Mouse (Mus musculus): ENCODE results near the gene Sec24a. TPM values are rescaled to one million over a fixed set of nuclear protein-coding genes. Genes with fewer than 3 reads are reported as not detected.
"Not testable (repeated sequence)": the region's sequence is repeated elsewhere in the genome, so short reads cannot be mapped to it uniquely, and the experiment has no call there.

Gene Sec24a
- polyA plus RNA-seq, 1 experiment from 2014 or later, result 16.9 TPM

- no peaks in the 10 kb centered on the region for H3K36me3 ChIP-seq (ENCODE audit: control insufficient read depth, insufficient read depth, low read length)
- no peaks in the 10 kb centered on the region for H3K9me3 ChIP-seq (ENCODE audit: control insufficient read depth, low read length)
- no peaks in the 10 kb centered on the region for H3K27me3 ChIP-seq (ENCODE audit: control insufficient read depth, insufficient read depth, low read length)
- no peak overlapping the region for H3K27ac ChIP-seq (replicated peaks; ENCODE audit: low read depth, low read length)
- DNase-seq (no peak), ATAC-seq (ENCODE audit: low FRiP score, low TSS enrichment) (no peak)
- H3K4me2 ChIP-seq (ENCODE audit: low read length), result peak overlapping the region; percentile 63
- H3K4me3 ChIP-seq (replicated peaks; ENCODE audit: low read depth, low read length), result peak overlapping the region; percentile 74; the same call in 1 of the 2 replicates
- peaks cover 16% of the 10 kb centered on the region for H3K4me1 ChIP-seq (ENCODE audit: control insufficient read depth, insufficient read depth, low read length)
- no peak overlapping the region for H3K9ac ChIP-seq (replicated peaks; ENCODE audit: low read length)
- 90% methylated on average over 4 of the region's 4 CpGs for WGBS
Observed at GRCm38 (mm10) chr11:51764816-51765215, 1.4 kb upstream of the Sec24a start.

- Histone ChIP-seq H3K4me2 (ENCODE audit: low read length) (peak overlapping the region; percentile 63), H3K36me3 (ENCODE audit: control insufficient read depth, insufficient read depth, low read length) (no peaks in the 10 kb centered on the region), H3K9me3 (ENCODE audit: control insufficient read depth, low read length) (no peaks in the 10 kb centered on the region), H3K27me3 (ENCODE audit: control insufficient read depth, insufficient read depth, low read length) (no peaks in the 10 kb centered on the region), H3K4me1 (ENCODE audit: control insufficient read depth, insufficient read depth, low read length) (peaks cover 16% of the 10 kb centered on the region), H3K27ac (replicated peaks; ENCODE audit: low read depth, low read length) (no peak overlapping the region), H3K4me3 (replicated peaks; ENCODE audit: low read depth, low read length) (peak overlapping the region; percentile 74), H3K9ac (replicated peaks; ENCODE audit: low read length) (peak overlapping the region; percentile 81)
- 7% methylated on average over 13 of the region's 13 CpGs for WGBS
- ATAC-seq (ENCODE audit: low FRiP score, low TSS enrichment), result no peak
- peak; percentile 5 for DNase-seq
Observed at GRCm38 (mm10) chr11:51763955-51764354, 521 bp upstream of the Sec24a start.

GRCm38 (mm10) chr11:51761241-51761640 lies 2.2 kb downstream of the Sec24a start:
- no peaks in the 10 kb centered on the region for H3K9me3 ChIP-seq (ENCODE audit: control insufficient read depth, low read length)
- no peaks in the 10 kb centered on the region for H3K36me3 ChIP-seq (ENCODE audit: control insufficient read depth, insufficient read depth, low read length)
- H3K4me3 ChIP-seq (replicated peaks; ENCODE audit: low read depth, low read length), result no peak overlapping the region
- no peak overlapping the region for H3K27ac ChIP-seq (replicated peaks; ENCODE audit: low read depth, low read length)
- H3K9ac ChIP-seq (replicated peaks; ENCODE audit: low read length), result no peak overlapping the region
- peaks cover 21% of the 10 kb centered on the region for H3K4me1 ChIP-seq (ENCODE audit: control insufficient read depth, insufficient read depth, low read length)
- DNase-seq, result no peak
- H3K27me3 ChIP-seq (ENCODE audit: control insufficient read depth, insufficient read depth, low read length), result no peaks in the 10 kb centered on the region
- no peak overlapping the region for H3K4me2 ChIP-seq (ENCODE audit: low read length)
- WGBS, result 76% methylated on average over 5 of the region's 5 CpGs
- no peak for ATAC-seq (ENCODE audit: low FRiP score, low TSS enrichment)

GRCm38 (mm10) chr11:51759941-51760657 lies 3.3 kb downstream of the Sec24a start:
- Histone ChIP-seq H3K9me3 (ENCODE audit: control insufficient read depth, low read length) (no peaks in the 10 kb centered on the region), H3K27ac (replicated peaks; ENCODE audit: low read depth, low read length) (no peak overlapping the region), H3K36me3 (ENCODE audit: control insufficient read depth, insufficient read depth, low read length) (no peaks in the 10 kb centered on the region), H3K27me3 (ENCODE audit: control insufficient read depth, insufficient read depth, low read length) (no peaks in the 10 kb centered on the region), H3K4me1 (ENCODE audit: control insufficient read depth, insufficient read depth, low read length) (peaks cover 26% of the 10 kb centered on the region), H3K4me2 (ENCODE audit: low read length) (no peak overlapping the region), H3K4me3 (replicated peaks; ENCODE audit: low read depth, low read length) (no peak overlapping the region), H3K9ac (replicated peaks; ENCODE audit: low read length) (no peak overlapping the region)
- ATAC-seq (ENCODE audit: low FRiP score, low TSS enrichment) (no peak), DNase-seq (no peak)
- WGBS, result 86% methylated on average over 6 of the region's 6 CpGs

GRCm38 (mm10) chr11:51759251-51759650 lies 4.2 kb downstream of the Sec24a start:
- Histone ChIP-seq H3K27me3 (ENCODE audit: control insufficient read depth, insufficient read depth, low read length) (no peaks in the 10 kb centered on the region), H3K9me3 (ENCODE audit: control insufficient read depth, low read length) (no peaks in the 10 kb centered on the region), H3K4me1 (ENCODE audit: control insufficient read depth, insufficient read depth, low read length) (peaks cover 26% of the 10 kb centered on the region), H3K4me3 (replicated peaks; ENCODE audit: low read depth, low read length) (no peak overlapping the region), H3K9ac (replicated peaks; ENCODE audit: low read length) (no peak overlapping the region), H3K27ac (replicated peaks; ENCODE audit: low read depth, low read length) (no peak overlapping the region), H3K4me2 (ENCODE audit: low read length) (no peak overlapping the region), H3K36me3 (ENCODE audit: control insufficient read depth, insufficient read depth, low read length) (no peaks in the 10 kb centered on the region)
- DNase-seq (no peak), ATAC-seq (ENCODE audit: low FRiP score, low TSS enrichment) (no peak)
- WGBS, result 89% methylated on average over 2 of the region's 2 CpGs

- H3K36me3 ChIP-seq (ENCODE audit: control insufficient read depth, insufficient read depth, low read length); H3K4me3 ChIP-seq (replicated peaks; ENCODE audit: low read depth, low read length); H3K9me3 ChIP-seq (ENCODE audit: control insufficient read depth, low read length); H3K4me2 ChIP-seq (ENCODE audit: low read length); H3K27me3 ChIP-seq (ENCODE audit: control insufficient read depth, insufficient read depth, low read length); H3K9ac ChIP-seq (replicated peaks; ENCODE audit: low read length); ATAC-seq (ENCODE audit: low FRiP score, low TSS enrichment); H3K27ac ChIP-seq (replicated peaks; ENCODE audit: low read depth, low read length); DNase-seq: not testable (repeated sequence)
- peaks cover 22% of the 10 kb centered on the region for H3K4me1 ChIP-seq (ENCODE audit: control insufficient read depth, insufficient read depth, low read length)
- WGBS, result 89% methylated on average over 5 of the region's 5 CpGs
Observed at GRCm38 (mm10) chr11:51758207-51758606, 5.2 kb downstream of the Sec24a start.

GRCm38 (mm10) chr11:51757625-51758024 lies 5.8 kb downstream of the Sec24a start:
- no peak overlapping the region for H3K4me2 ChIP-seq (ENCODE audit: low read length)
- peaks cover 19% of the 10 kb centered on the region for H3K4me1 ChIP-seq (ENCODE audit: control insufficient read depth, insufficient read depth, low read length)
- H3K27ac ChIP-seq (replicated peaks; ENCODE audit: low read depth, low read length), result no peak overlapping the region
- H3K27me3 ChIP-seq (ENCODE audit: control insufficient read depth, insufficient read depth, low read length), result no peaks in the 10 kb centered on the region
- WGBS, result 93% methylated on average over 5 of the region's 5 CpGs
- DNase-seq, result no peak
- ATAC-seq (ENCODE audit: low FRiP score, low TSS enrichment), result no peak
- H3K4me3 ChIP-seq (replicated peaks; ENCODE audit: low read depth, low read length), result no peak overlapping the region
- H3K9ac ChIP-seq (replicated peaks; ENCODE audit: low read length), result no peak overlapping the region
- H3K9me3 ChIP-seq (ENCODE audit: control insufficient read depth, low read length), result no peaks in the 10 kb centered on the region
- no peaks in the 10 kb centered on the region for H3K36me3 ChIP-seq (ENCODE audit: control insufficient read depth, insufficient read depth, low read length)

GRCm38 (mm10) chr11:51757023-51757422 lies 6.4 kb downstream of the Sec24a start:
- Histone ChIP-seq H3K4me3 (replicated peaks; ENCODE audit: low read depth, low read length) (peak overlapping the region; percentile 98), H3K4me2 (ENCODE audit: low read length) (peak overlapping the region; percentile 90), H3K27me3 (ENCODE audit: control insufficient read depth, insufficient read depth, low read length) (no peaks in the 10 kb centered on the region), H3K36me3 (ENCODE audit: control insufficient read depth, insufficient read depth, low read length) (no peaks in the 10 kb centered on the region), H3K9ac (replicated peaks; ENCODE audit: low read length) (peak overlapping the region; percentile 94), H3K4me1 (ENCODE audit: control insufficient read depth, insufficient read depth, low read length) (peaks cover 19% of the 10 kb centered on the region), H3K27ac (replicated peaks; ENCODE audit: low read depth, low read length) (peak overlapping the region; percentile 76), H3K9me3 (ENCODE audit: control insufficient read depth, low read length) (no peaks in the 10 kb centered on the region)
- DNase-seq (no peak), ATAC-seq (ENCODE audit: low FRiP score, low TSS enrichment) (no peak)
- 72% methylated on average over 11 of the region's 11 CpGs for WGBS

- under 1% methylated on average over 41 of the region's 41 CpGs for WGBS
- peak; percentile 95 for DNase-seq
- no peaks in the 10 kb centered on the region for H3K9me3 ChIP-seq (ENCODE audit: control insufficient read depth, low read length)
- H3K36me3 ChIP-seq (ENCODE audit: control insufficient read depth, insufficient read depth, low read length), result no peaks in the 10 kb centered on the region
- H3K27ac ChIP-seq (replicated peaks; ENCODE audit: low read depth, low read length), result peak overlapping the region; percentile 76
- H3K27me3 ChIP-seq (ENCODE audit: control insufficient read depth, insufficient read depth, low read length), result no peaks in the 10 kb centered on the region
- H3K4me2 ChIP-seq (ENCODE audit: low read length), result peak overlapping the region; percentile 90
- peak; percentile 96 for ATAC-seq (ENCODE audit: low FRiP score, low TSS enrichment)
- H3K4me3 ChIP-seq (replicated peaks; ENCODE audit: low read depth, low read length), result peak overlapping the region; percentile 98
- peaks cover 19% of the 10 kb centered on the region for H3K4me1 ChIP-seq (ENCODE audit: control insufficient read depth, insufficient read depth, low read length)
- H3K9ac ChIP-seq (replicated peaks; ENCODE audit: low read length), result peak overlapping the region; percentile 94
Observed at GRCm38 (mm10) chr11:51756352-51756771, 7.1 kb downstream of the Sec24a start.
